Mouse (Mus musculus): ENCODE measurements around the gene Poldip2. TPM values are rescaled to one million over a fixed set of nuclear protein-coding genes. Genes with fewer than 3 reads are reported as not detected.

The Poldip2 gene
- total and polyA plus RNA-seq, 2 experiments from 2014 or later: 139 to 175 TPM

- H3K27ac ChIP-seq (ENCODE audit: low read depth, low read length): no peak overlapping the region
- H3K4me1 ChIP-seq (ENCODE audit: insufficient read depth): no peaks in the 10 kb centered on the region
- no peak for TF ChIP-seq CTCF (IDR thresholded peaks at IDR 0.05; ENCODE audit: low read depth)
- no peak for ATAC-seq
- no peak overlapping the region for H3K9ac ChIP-seq
- peaks cover 88% of the 10 kb centered on the region for H3K36me3 ChIP-seq (ENCODE audit: insufficient read depth)
- H3K27me3 ChIP-seq (ENCODE audit: insufficient read depth, low read length): no peaks in the 10 kb centered on the region
- H3K4me2 ChIP-seq (ENCODE audit: low read depth): no peak overlapping the region
- WGBS: 82% methylated on average over 10 of the region's 10 CpGs
- H3K9me3 ChIP-seq (ENCODE audit: low read length): no peaks in the 10 kb centered on the region
- no peak for DNase-seq
- H3K4me3 ChIP-seq (ENCODE audit: low read depth, low read length): no peak overlapping the region
These were observed 6.9 kb downstream of the Poldip2 start for GRCm38 (mm10) chr11:78518931-78519330.

GRCm38 (mm10) chr11:78521880-78522279 is 9.9 kb downstream of the Poldip2 start:
- TF ChIP-seq CTCF (IDR thresholded peaks at IDR 0.05; ENCODE audit: low read depth): no peak
- Histone ChIP-seq H3K4me3 (ENCODE audit: low read depth, low read length) (no peak overlapping the region), H3K9ac (no peak overlapping the region), H3K27me3 (ENCODE audit: insufficient read depth, low read length) (no peaks in the 10 kb centered on the region), H3K27ac (ENCODE audit: low read depth, low read length) (no peak overlapping the region), H3K9me3 (ENCODE audit: low read length) (no peaks in the 10 kb centered on the region), H3K4me1 (ENCODE audit: insufficient read depth) (no peaks in the 10 kb centered on the region), H3K4me2 (ENCODE audit: low read depth) (no peak overlapping the region), H3K36me3 (ENCODE audit: insufficient read depth) (peaks cover 91% of the 10 kb centered on the region)
- WGBS: 88% methylated on average over 3 of the region's 3 CpGs
- no peak for DNase-seq
- no peak for ATAC-seq

- no peak overlapping the region for H3K4me3 ChIP-seq (ENCODE audit: low read depth, low read length)
- H3K27me3 ChIP-seq (ENCODE audit: insufficient read depth, low read length): no peaks in the 10 kb centered on the region
- no peak for DNase-seq
- H3K4me1 ChIP-seq (ENCODE audit: insufficient read depth): no peaks in the 10 kb centered on the region
- TF ChIP-seq CTCF (IDR thresholded peaks at IDR 0.05; ENCODE audit: low read depth): peak; percentile 58
- no peak overlapping the region for H3K27ac ChIP-seq (ENCODE audit: low read depth, low read length)
- no peak for ATAC-seq
- no peak overlapping the region for H3K4me2 ChIP-seq (ENCODE audit: low read depth)
- 96% methylated on average over 1 of the region's 1 CpGs for WGBS
- peaks cover 96% of the 10 kb centered on the region for H3K36me3 ChIP-seq (ENCODE audit: insufficient read depth)
- no peaks in the 10 kb centered on the region for H3K9me3 ChIP-seq (ENCODE audit: low read length)
- no peak overlapping the region for H3K9ac ChIP-seq
These were observed 10.5 kb downstream of the Poldip2 start for GRCm38 (mm10) chr11:78522481-78522997.

- no peaks in the 10 kb centered on the region for H3K4me1 ChIP-seq (ENCODE audit: insufficient read depth)
- peaks cover 95% of the 10 kb centered on the region for H3K36me3 ChIP-seq (ENCODE audit: insufficient read depth)
- no peak for ATAC-seq
- H3K9ac ChIP-seq: no peak overlapping the region
- no peak overlapping the region for H3K27ac ChIP-seq (ENCODE audit: low read depth, low read length)
- no peak overlapping the region for H3K4me2 ChIP-seq (ENCODE audit: low read depth)
- no peak for DNase-seq
- 76% methylated on average over 9 of the region's 9 CpGs for WGBS
- no peak overlapping the region for H3K4me3 ChIP-seq (ENCODE audit: low read depth, low read length)
- no peak for TF ChIP-seq CTCF (IDR thresholded peaks at IDR 0.05; ENCODE audit: low read depth)
- no peaks in the 10 kb centered on the region for H3K9me3 ChIP-seq (ENCODE audit: low read length)
- no peaks in the 10 kb centered on the region for H3K27me3 ChIP-seq (ENCODE audit: insufficient read depth, low read length)
These were observed 11.4 kb downstream of the Poldip2 start for GRCm38 (mm10) chr11:78523241-78523955.

GRCm38 (mm10) chr11:78524838-78525237 is 12.8 kb downstream of the Poldip2 start:
- Histone ChIP-seq H3K4me3 (ENCODE audit: low read depth, low read length) (no peak overlapping the region), H3K36me3 (ENCODE audit: insufficient read depth) (peaks cover 96% of the 10 kb centered on the region), H3K27ac (ENCODE audit: low read depth, low read length) (no peak overlapping the region), H3K9ac (no peak overlapping the region), H3K4me1 (ENCODE audit: insufficient read depth) (no peaks in the 10 kb centered on the region), H3K4me2 (ENCODE audit: low read depth) (no peak overlapping the region), H3K9me3 (ENCODE audit: low read length) (no peaks in the 10 kb centered on the region), H3K27me3 (ENCODE audit: insufficient read depth, low read length) (no peaks in the 10 kb centered on the region)
- 23% methylated on average over 2 of the region's 2 CpGs for WGBS
- TF ChIP-seq CTCF (IDR thresholded peaks at IDR 0.05; ENCODE audit: low read depth): no peak
- ATAC-seq: no peak
- DNase-seq: no peak

- no peak overlapping the region for H3K9ac ChIP-seq
These were observed 16.7 kb downstream of the Poldip2 start for GRCm38 (mm10) chr11:78528714-78529113.

GRCm38 (mm10) chr11:78530001-78530400 is 18.0 kb downstream of the Poldip2 start:
- H3K27ac ChIP-seq (ENCODE audit: low read depth, low read length): no peak overlapping the region
- no peak for TF ChIP-seq CTCF (IDR thresholded peaks at IDR 0.05; ENCODE audit: low read depth)
- no peak overlapping the region for H3K4me3 ChIP-seq (ENCODE audit: low read depth, low read length)
- H3K9ac ChIP-seq: no peak overlapping the region
- H3K4me2 ChIP-seq (ENCODE audit: low read depth): no peak overlapping the region
- H3K9me3 ChIP-seq (ENCODE audit: low read length): no peaks in the 10 kb centered on the region
- H3K36me3 ChIP-seq (ENCODE audit: insufficient read depth): peaks cover 50% of the 10 kb centered on the region
- H3K4me1 ChIP-seq (ENCODE audit: insufficient read depth): peaks cover 9% of the 10 kb centered on the region
- WGBS: 93% methylated on average over 12 of the region's 12 CpGs
- DNase-seq (no peak), ATAC-seq (no peak)
- no peaks in the 10 kb centered on the region for H3K27me3 ChIP-seq (ENCODE audit: insufficient read depth, low read length)

More at GRCm38 (mm10) chr11:78528714-78529113, 16.7 kb downstream of the Poldip2 start:
- ATAC-seq: no peak
- Histone ChIP-seq H3K4me3 (ENCODE audit: low read depth, low read length) (no peak overlapping the region), H3K4me1 (ENCODE audit: insufficient read depth) (no peaks in the 10 kb centered on the region), H3K4me2 (ENCODE audit: low read depth) (no peak overlapping the region), H3K27me3 (ENCODE audit: insufficient read depth, low read length) (no peaks in the 10 kb centered on the region), H3K9me3 (ENCODE audit: low read length) (no peaks in the 10 kb centered on the region), H3K27ac (ENCODE audit: low read depth, low read length) (no peak overlapping the region), H3K36me3 (ENCODE audit: insufficient read depth) (peaks cover 62% of the 10 kb centered on the region)
- DNase-seq: no peak
- TF ChIP-seq CTCF (IDR thresholded peaks at IDR 0.05; ENCODE audit: low read depth): no peak
- 85% methylated on average over 9 of the region's 9 CpGs for WGBS

Data from forebrain, postnatal 0 days (tissue).